Mouse (Mus musculus) erythroblast, embryonic 14.5 days (primary cell): Measurements from ENCODE around the gene Pigf. TPM values are rescaled to one million over a fixed set of nuclear protein-coding genes. Genes with fewer than 3 reads are reported as not detected.

Source experiments
- H3K27me3 ChIP-seq: 2 replicates; pipeline ENCODE4 v1.6.1; 2012; ENCODE audit warnings: inconsistent platforms; ENCODE audit not compliant: control insufficient read depth
- H3K36me3 ChIP-seq: 2 replicates; pipeline ENCODE4 v1.6.1; 2012; ENCODE audit warnings: mild to moderate bottlenecking, inconsistent platforms; ENCODE audit not compliant: control insufficient read depth
- H3K4me1 ChIP-seq: 2 replicates; pipeline ENCODE4 v1.6.1; 2012; ENCODE audit warnings: inconsistent platforms; ENCODE audit not compliant: control insufficient read depth
- H3K4me3 ChIP-seq: replicated peaks from 2 replicates; pipeline ENCODE3; 2012; ENCODE audit warnings: moderate library complexity, mild to moderate bottlenecking, inconsistent platforms
- H3K9me3 ChIP-seq: 2 replicates; pipeline ENCODE4 v1.6.1; 2012; ENCODE audit warnings: low read length, inconsistent platforms, mixed read lengths; ENCODE audit not compliant: control insufficient read depth
- GATA1 ChIP-seq: IDR thresholded peaks from 2 replicates; pipeline ENCODE4 v1.6.1; 2012; ENCODE audit warnings: low read length, inconsistent platforms, mixed read lengths
- TAL1 ChIP-seq: IDR thresholded peaks from 3 replicates; pipeline ENCODE4 v1.6.1; 2012; ENCODE audit warnings: low read length, inconsistent platforms, mixed read lengths
- polyA plus RNA-seq: library from polyadenylated mRNA; stranded (reverse); fragments of >175 nt; gene quantifications from 2 replicates; pipeline ENCODE4 v1.2.3, GENCODE M21; 2012

Gene Pigf
- polyA plus RNA-seq, 1 experiment: 0.28 TPM

GRCm38 (mm10) chr17:87056761-87057160, 31.6 kb upstream of the Pigf start:
- Histone ChIP-seq H3K27me3 (0 out of 2 replicates have a peak, but pooled peaks cover 2% of the 10 kb centered on the region), H3K4me3 (no peak overlapping the region), H3K36me3 (no peaks in the 10 kb centered on the region), H3K4me1 (no peaks in the 10 kb centered on the region), H3K9me3 (no peaks in the 10 kb centered on the region)
- TF ChIP-seq GATA1 (no peak), TAL1 (no peak)

- H3K27me3 ChIP-seq: 0 out of 2 replicates have a peak, but pooled peaks cover 2% of the 10 kb centered on the region
- TF ChIP-seq GATA1 (no peak), TAL1 (no peak)
- no peak overlapping the region for H3K4me3 ChIP-seq
- H3K9me3 ChIP-seq: no peaks in the 10 kb centered on the region
- H3K4me1 ChIP-seq: no peaks in the 10 kb centered on the region
- no peaks in the 10 kb centered on the region for H3K36me3 ChIP-seq
Observed at GRCm38 (mm10) chr17:87055663-87056062, 30.5 kb upstream of the Pigf start.

DNA sequence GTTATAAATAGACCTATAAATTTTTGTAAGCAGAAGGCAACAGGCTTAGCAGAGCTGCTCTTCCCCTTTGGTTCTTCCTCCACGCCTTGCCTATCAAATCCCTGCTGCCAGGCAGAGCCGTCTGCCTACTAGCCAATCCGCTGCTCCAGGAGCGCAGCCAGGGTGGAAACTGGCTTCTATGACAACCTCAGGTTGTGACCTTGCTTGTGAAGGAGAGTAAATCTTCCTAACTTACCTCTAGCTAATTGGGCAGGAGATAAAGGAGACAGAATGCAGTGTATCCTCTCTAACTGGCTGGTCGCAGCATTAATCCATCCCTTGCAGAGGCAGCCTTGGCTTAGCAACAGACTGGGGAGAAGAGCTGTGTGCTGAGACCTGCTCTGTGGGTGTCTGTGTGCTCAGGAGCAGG, 29.8 kb upstream of the Pigf start:
- H3K9me3 ChIP-seq: no peaks in the 10 kb centered on the region
- no peak overlapping the region for H3K4me3 ChIP-seq
- H3K27me3 ChIP-seq: 0 out of 2 replicates have a peak, but pooled peaks cover 2% of the 10 kb centered on the region
- TF ChIP-seq TAL1: no peak
- no peak for TF ChIP-seq GATA1
- no peaks in the 10 kb centered on the region for H3K36me3 ChIP-seq
- no peaks in the 10 kb centered on the region for H3K4me1 ChIP-seq

GRCm38 (mm10) chr17:87053921-87054320, 28.7 kb upstream of the Pigf start:
- H3K27me3 ChIP-seq: 0 out of 2 replicates have a peak, but pooled peaks cover 2% of the 10 kb centered on the region
- no peaks in the 10 kb centered on the region for H3K9me3 ChIP-seq
- no peaks in the 10 kb centered on the region for H3K4me1 ChIP-seq
- TF ChIP-seq GATA1 (no peak), TAL1 (no peak)
- H3K36me3 ChIP-seq: no peaks in the 10 kb centered on the region
- H3K4me3 ChIP-seq: no peak overlapping the region

- no peaks in the 10 kb centered on the region for H3K9me3 ChIP-seq
Observed at GRCm38 (mm10) chr17:87052432-87052831, 27.2 kb upstream of the Pigf start.

DNA sequence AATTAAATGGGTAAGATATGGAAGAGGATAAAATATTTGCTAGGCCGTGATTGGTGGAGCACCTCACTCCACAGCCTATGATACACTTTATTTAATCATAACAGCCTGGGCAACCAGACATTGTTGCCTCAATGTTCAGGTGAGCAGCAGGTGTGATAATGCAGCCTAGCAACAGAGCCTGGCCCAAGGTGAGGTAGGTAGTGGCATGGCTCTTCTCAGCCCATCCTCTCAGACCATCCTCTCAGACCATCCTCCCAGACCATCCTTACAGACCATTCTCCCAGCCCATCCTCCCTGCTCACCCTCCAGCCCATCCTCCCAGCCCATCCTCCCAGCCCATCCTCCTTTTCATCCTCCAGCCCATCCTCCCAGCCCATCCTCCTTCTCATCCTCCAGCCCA, 26.4 kb upstream of the Pigf start:
- Histone ChIP-seq H3K36me3 (no peaks in the 10 kb centered on the region), H3K27me3 (0 out of 2 replicates have a peak, but pooled peaks cover 2% of the 10 kb centered on the region), H3K9me3 (no peaks in the 10 kb centered on the region), H3K4me1 (no peaks in the 10 kb centered on the region), H3K4me3 (no peak overlapping the region)
- TF ChIP-seq GATA1 (no peak), TAL1 (no peak)

More at GRCm38 (mm10) chr17:87052432-87052831, 27.2 kb upstream of the Pigf start:
- TF ChIP-seq GATA1 (no peak), TAL1 (no peak)
- H3K27me3 ChIP-seq: 0 out of 2 replicates have a peak, but pooled peaks cover 2% of the 10 kb centered on the region
- H3K4me1 ChIP-seq: no peaks in the 10 kb centered on the region
- no peaks in the 10 kb centered on the region for H3K36me3 ChIP-seq
- H3K4me3 ChIP-seq: no peak overlapping the region

- H3K27me3 ChIP-seq: 0 out of 2 replicates have a peak, but pooled peaks cover 2% of the 10 kb centered on the region
- no peaks in the 10 kb centered on the region for H3K9me3 ChIP-seq
- TF ChIP-seq GATA1: no peak
- TF ChIP-seq TAL1: no peak
- no peak overlapping the region for H3K4me3 ChIP-seq
- no peaks in the 10 kb centered on the region for H3K4me1 ChIP-seq
- no peaks in the 10 kb centered on the region for H3K36me3 ChIP-seq
Observed at GRCm38 (mm10) chr17:87050469-87051175, 25.4 kb upstream of the Pigf start.

DNA sequence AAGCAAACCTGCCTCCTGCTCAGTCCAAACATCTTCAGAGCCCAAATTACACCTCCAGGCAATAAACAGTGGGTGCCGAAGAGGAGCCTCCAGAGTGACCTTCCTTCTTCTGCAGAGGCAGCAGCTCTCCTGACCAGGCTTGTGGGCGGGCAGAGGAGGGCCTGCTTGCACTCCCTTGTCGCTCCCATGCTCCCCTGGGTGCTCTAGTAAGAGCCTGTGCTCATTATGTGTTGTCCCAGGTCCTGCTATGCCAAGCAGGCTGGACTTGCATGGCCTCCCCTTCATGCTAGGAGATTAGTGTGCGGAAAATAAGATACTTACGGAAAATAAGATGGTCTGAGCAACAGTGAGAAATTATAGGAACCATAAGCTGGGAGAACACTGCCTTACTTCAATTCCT, 24.5 kb upstream of the Pigf start:
- H3K4me3 ChIP-seq: no peak overlapping the region
- TF ChIP-seq TAL1: no peak
- no peak for TF ChIP-seq GATA1

DNA sequence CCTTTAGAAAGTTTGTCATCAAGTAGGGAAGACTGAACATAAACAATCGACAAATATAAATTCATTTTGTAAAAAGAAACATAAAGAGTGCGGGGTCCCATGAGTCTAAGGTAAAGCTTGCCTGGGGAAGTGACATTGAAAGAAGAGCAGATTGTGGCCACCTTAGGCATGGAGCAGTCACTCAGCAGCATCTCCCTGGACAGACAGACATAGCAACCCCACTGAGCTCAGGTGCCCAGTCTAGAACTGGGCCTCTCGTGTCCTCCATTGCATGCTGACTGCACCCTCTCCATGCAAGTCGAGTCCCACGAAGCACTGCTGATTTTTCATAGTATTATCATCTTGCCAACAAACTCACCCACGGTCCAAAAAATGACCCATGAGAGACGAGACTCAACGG, 19.6 kb upstream of the Pigf start:
- no peaks in the 10 kb centered on the region for H3K4me1 ChIP-seq
- no peaks in the 10 kb centered on the region for H3K36me3 ChIP-seq
- no peak overlapping the region for H3K4me3 ChIP-seq
- no peak for TF ChIP-seq TAL1
- H3K27me3 ChIP-seq: no peaks in the 10 kb centered on the region
- no peaks in the 10 kb centered on the region for H3K9me3 ChIP-seq

More for the DNA sequence above, 24.5 kb upstream of the Pigf start:
- no peaks in the 10 kb centered on the region for H3K9me3 ChIP-seq
- H3K36me3 ChIP-seq: no peaks in the 10 kb centered on the region
- H3K27me3 ChIP-seq: 0 out of 2 replicates have a peak, but pooled peaks cover 1% of the 10 kb centered on the region
- no peaks in the 10 kb centered on the region for H3K4me1 ChIP-seq
